Mouse (Mus musculus): Measurements from ENCODE around the gene Tdg. TPM values are rescaled to one million over a fixed set of nuclear protein-coding genes. Genes with fewer than 3 reads are reported as not detected.
"Not testable (repeated sequence)": the region's sequence is repeated elsewhere in the genome, so short reads cannot be mapped to it uniquely, and the experiment has no call there.

Gene Tdg
- polyA plus RNA-seq (2014; fragmentation: Nextera tagmentation; extraction: Ambion mirVana) = 340 and 352 TPM in 2 replicates

DNA sequence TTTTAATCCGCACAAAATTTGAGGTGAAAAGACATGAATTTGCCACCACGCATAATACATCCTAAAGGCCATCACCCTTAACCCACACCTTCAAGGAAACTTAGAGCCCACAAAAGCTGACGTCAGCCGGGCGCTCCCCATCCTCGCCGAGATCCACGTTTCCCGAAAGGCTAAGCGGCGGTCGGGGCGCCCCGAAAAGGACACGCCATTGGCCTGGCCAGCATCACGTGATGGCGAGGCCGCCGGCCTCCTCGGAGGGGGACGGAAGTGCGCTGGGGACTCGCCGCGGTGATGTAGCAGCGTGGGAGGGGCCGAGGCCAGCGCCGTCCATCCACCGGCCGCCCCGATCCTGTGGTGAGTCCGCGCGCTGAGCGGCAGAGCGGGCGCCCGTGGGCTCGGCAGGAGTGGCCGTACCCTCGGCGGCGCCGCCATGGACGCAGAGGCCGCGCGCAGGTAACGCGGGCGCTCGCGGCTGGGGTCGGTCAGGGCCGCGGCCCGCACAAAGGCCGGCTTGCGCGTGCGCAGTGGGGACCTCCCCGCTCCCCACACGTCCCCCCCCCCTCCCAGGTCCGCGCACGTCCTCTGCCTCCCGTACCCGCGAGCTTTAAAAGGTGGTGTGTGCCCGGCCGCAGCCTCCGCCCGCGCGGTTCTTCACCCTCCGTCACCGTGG is at the start of gene Tdg:
Tdg (plus strand) TSS at position 243 of the 670 bp plus-strand sequence.
- H3K36me3 ChIP-seq (ENCODE audit: control insufficient read depth, insufficient read depth, low read length); H3K9me3 ChIP-seq (ENCODE audit: control insufficient read depth, low read length); H3K27me3 ChIP-seq (ENCODE audit: control insufficient read depth, insufficient read depth, low read length): not testable (repeated sequence)
- H3K27ac ChIP-seq (ENCODE audit: low read depth, low read length) = peak within 1 kb of the TSS; percentile 71
- DNase-seq (ENCODE audit: low spot score, missing footprints) = peak; percentile 98
- peak; percentile 98 for ATAC-seq (ENCODE audit: low FRiP score)
- peak within 1 kb of the TSS; percentile 65 for H3K4me3 ChIP-seq (ENCODE audit: low read depth, low read length)
- peak within 1 kb of the TSS; percentile 86 for H3K9ac ChIP-seq (ENCODE audit: low read length)
- WGBS = under 1% methylated on average over 63 of the region's 78 CpGs
- peak within 1 kb of the TSS; percentile 88 for H3K4me2 ChIP-seq
- peaks cover 12% of the 10 kb centered on the region for H3K4me1 ChIP-seq (ENCODE audit: control insufficient read depth, insufficient read depth, low read length)

DNA sequence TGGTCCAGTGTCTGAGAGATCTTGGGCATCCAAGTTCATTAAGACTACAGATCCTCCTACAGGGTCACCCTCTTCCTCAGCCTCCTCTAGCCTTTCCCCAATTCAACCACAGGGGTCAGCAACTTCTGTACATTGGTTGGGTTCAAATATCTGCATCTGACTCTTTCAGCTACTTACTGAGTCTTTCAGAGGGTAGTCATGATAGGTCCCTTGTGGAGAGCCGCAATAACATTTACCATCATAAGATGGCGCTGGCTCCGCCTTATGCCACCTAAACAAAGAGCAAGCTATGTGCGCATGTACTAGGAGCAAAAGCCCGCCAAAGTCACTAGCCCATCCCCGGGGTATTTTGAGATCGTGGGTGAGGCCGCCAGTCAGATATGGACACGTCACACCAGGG is 40.0 kb upstream of the Tdg start:
- H3K9me3 ChIP-seq (ENCODE audit: control insufficient read depth, low read length); H3K4me2 ChIP-seq; H3K4me3 ChIP-seq (ENCODE audit: low read depth, low read length); H3K27me3 ChIP-seq (ENCODE audit: control insufficient read depth, insufficient read depth, low read length); H3K36me3 ChIP-seq (ENCODE audit: control insufficient read depth, insufficient read depth, low read length); H3K9ac ChIP-seq (ENCODE audit: low read length); H3K4me1 ChIP-seq (ENCODE audit: control insufficient read depth, insufficient read depth, low read length); ATAC-seq (ENCODE audit: low FRiP score); H3K27ac ChIP-seq (ENCODE audit: low read depth, low read length); DNase-seq (ENCODE audit: low spot score, missing footprints): not testable (repeated sequence)
- WGBS = 83% methylated on average over 9 of the region's 9 CpGs

DNA sequence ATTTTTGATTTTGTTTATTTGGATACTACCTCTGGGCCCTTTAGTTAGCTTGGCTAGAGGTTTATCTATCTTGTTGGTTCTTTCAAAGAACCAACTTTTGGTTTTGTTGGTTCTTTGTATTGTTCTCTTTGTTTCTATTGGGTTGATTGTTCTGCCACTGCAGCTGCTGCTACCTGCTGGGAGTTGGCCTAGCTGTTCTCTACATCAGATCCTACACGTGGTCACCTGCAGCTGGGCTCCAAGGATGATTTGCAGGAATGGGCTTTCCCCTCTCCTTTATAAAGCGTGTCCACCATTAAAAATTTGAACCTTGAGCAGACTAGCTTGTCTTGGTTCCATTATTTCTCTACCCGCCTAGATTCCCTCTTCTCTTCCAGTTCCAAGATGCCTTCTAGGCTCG is 35.2 kb upstream of the Tdg start:
- not testable (repeated sequence) for DNase-seq (ENCODE audit: low spot score, missing footprints); H3K4me1 ChIP-seq (ENCODE audit: control insufficient read depth, insufficient read depth, low read length); H3K9ac ChIP-seq (ENCODE audit: low read length); H3K36me3 ChIP-seq (ENCODE audit: control insufficient read depth, insufficient read depth, low read length); H3K27ac ChIP-seq (ENCODE audit: low read depth, low read length); ATAC-seq (ENCODE audit: low FRiP score); H3K27me3 ChIP-seq (ENCODE audit: control insufficient read depth, insufficient read depth, low read length); H3K4me2 ChIP-seq; H3K9me3 ChIP-seq (ENCODE audit: control insufficient read depth, low read length); H3K4me3 ChIP-seq (ENCODE audit: low read depth, low read length)
- 64% methylated on average over 4 of the region's 4 CpGs for WGBS

DNA sequence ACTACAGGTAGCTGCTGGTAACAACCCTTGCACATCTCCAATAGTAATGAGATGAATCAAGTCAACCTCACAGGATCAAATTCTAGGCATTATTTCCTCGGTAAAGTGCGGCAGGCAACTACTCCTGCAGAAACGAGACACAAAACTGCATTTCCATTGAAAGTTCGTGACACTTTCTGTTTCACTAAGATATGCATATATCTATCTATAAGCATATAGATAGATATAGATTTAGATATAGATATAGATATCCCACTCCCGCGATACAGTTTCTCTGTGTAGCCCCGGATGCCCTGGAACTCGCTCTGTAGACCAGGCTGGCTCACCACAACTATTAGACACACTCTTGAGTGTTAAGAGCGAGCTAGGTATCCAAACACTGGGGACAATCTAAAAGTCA is 7.4 kb upstream of the Tdg start:
- Histone ChIP-seq H3K9me3 (ENCODE audit: control insufficient read depth, low read length) (no peaks in the 10 kb centered on the region), H3K4me2 (peak overlapping the region; percentile 52), H3K27ac (ENCODE audit: low read depth, low read length) (no peak overlapping the region), H3K27me3 (ENCODE audit: control insufficient read depth, insufficient read depth, low read length) (no peaks in the 10 kb centered on the region), H3K36me3 (ENCODE audit: control insufficient read depth, insufficient read depth, low read length) (no peaks in the 10 kb centered on the region), H3K9ac (ENCODE audit: low read length) (peak overlapping the region; percentile 89), H3K4me1 (ENCODE audit: control insufficient read depth, insufficient read depth, low read length) (peaks cover 4% of the 10 kb centered on the region; the same call in 1 of the 2 replicates), H3K4me3 (ENCODE audit: low read depth, low read length) (peak overlapping the region; percentile 64)
- DNase-seq (ENCODE audit: low spot score, missing footprints) (no peak), ATAC-seq (ENCODE audit: low FRiP score) (peak; percentile 18; the same call in 1 of the 2 replicates)
- WGBS = 33% methylated on average over 9 of the region's 9 CpGs

DNA sequence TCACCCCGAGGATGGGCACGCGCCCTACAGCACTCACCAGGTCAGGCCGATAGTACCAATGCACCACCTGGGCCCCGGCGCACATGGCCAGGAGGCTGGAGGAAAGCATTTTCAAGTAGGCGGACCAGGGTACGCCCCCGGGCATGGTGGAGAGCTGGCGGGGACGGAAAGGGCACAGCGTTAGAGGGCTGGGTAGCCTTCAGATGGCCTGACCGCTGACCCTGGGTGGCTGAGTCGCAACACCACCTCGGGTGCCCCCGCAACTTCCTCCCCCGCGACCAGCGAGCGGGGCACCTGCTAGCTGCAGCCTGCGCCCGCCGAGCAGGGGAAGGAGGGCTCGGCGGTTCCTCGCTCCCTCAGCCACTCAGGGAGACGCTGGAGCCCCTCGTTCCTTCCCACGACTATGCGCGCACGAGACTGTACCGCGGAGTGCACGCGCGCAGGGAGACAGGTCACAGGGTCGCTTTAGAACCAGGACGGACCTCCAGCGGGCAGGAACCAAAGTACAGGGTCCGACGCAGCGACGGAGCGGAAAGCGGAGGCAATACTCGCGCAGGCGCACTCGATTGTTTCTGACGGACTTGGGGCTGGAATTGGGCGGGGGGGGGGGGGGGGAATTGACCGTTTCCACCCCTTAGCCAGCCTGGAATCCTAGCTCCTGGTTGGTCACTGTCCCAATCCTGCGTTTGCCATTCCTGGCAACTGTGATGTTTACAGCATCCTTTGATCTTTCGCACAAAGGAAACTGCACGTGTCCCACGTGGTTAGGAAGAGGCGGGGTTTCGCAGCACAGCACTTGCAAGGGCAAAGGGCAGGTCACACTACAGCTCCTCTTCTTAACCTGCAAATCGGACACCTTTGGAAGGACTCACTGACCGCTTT is 6.7 kb upstream of the Tdg start, which contains the start of gene 1190007I07Rik:
1190007I07Rik (minus strand) TSS at position 558 of the 882 bp plus-strand sequence.
- Histone ChIP-seq H3K4me2 (peak within 1 kb of the TSS; percentile 52), H3K4me1 (ENCODE audit: control insufficient read depth, insufficient read depth, low read length) (peaks cover 4% of the 10 kb centered on the region; the same call in 1 of the 2 replicates), H3K36me3 (ENCODE audit: control insufficient read depth, insufficient read depth, low read length) (no peaks in the 10 kb centered on the region), H3K4me3 (ENCODE audit: low read depth, low read length) (peak within 1 kb of the TSS; percentile 64), H3K27ac (ENCODE audit: low read depth, low read length) (peak within 1 kb of the TSS; percentile 57), H3K9me3 (ENCODE audit: control insufficient read depth, low read length) (no peaks in the 10 kb centered on the region), H3K9ac (ENCODE audit: low read length) (peak within 1 kb of the TSS; percentile 89), H3K27me3 (ENCODE audit: control insufficient read depth, insufficient read depth, low read length) (no peaks in the 10 kb centered on the region)
- ATAC-seq (ENCODE audit: low FRiP score) (peak; percentile 93), DNase-seq (ENCODE audit: low spot score, missing footprints) (peak; percentile 99)
- WGBS = under 1% methylated on average over 56 of the region's 61 CpGs

DNA sequence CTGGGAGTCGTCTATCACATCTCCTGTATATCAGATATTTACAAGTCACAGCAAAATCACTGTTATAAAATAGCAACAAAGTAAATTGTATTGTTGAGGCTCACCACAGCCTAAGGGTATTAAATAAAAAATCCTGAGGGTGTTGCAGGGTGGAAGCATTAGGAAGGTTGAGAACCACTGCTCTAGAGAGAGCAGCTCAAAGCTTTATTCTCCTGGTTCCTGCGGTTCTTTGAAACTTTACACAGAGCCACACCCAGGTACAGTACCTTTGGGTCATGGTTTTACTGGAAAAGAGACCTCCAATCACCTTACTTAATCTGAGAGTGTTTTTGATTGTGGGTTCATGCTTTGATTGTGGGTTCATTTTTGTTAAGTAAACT is 6.1 kb upstream of the Tdg start:
- Histone ChIP-seq H3K4me2 (peak overlapping the region; percentile 52), H3K4me3 (ENCODE audit: low read depth, low read length) (peak overlapping the region; percentile 64), H3K9ac (ENCODE audit: low read length) (peak overlapping the region; percentile 89), H3K27ac (ENCODE audit: low read depth, low read length) (peak overlapping the region; percentile 57)
- not testable (repeated sequence) for H3K27me3 ChIP-seq (ENCODE audit: control insufficient read depth, insufficient read depth, low read length); H3K4me1 ChIP-seq (ENCODE audit: control insufficient read depth, insufficient read depth, low read length); H3K36me3 ChIP-seq (ENCODE audit: control insufficient read depth, insufficient read depth, low read length); ATAC-seq (ENCODE audit: low FRiP score); DNase-seq (ENCODE audit: low spot score, missing footprints); H3K9me3 ChIP-seq (ENCODE audit: control insufficient read depth, low read length)
- WGBS = 6% methylated on average over 2 of the region's 2 CpGs

DNA sequence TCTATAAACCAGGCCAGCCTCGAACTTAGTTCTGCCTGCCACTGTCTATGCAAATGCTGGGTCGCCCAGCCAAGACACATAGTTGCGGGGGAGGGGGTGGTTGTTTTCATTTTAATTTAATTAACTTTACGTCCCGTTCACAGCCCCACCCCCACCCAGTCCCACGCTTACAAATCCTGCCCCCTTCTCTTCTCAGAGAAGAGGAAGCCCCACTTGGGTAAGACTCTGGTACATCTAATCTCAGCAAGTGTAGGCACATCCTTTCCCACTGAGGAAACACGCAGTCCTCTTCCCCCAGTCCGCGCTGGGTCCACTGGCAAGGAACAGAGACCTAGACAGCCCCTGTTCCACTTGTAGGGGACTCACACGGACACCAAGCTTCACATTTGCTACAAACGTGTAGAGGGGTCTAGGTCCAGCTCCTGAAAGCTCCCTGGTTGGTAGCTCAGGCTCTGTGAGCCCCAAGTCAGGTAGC is 480 bp upstream of the Tdg start:
- Histone ChIP-seq H3K4me1 (ENCODE audit: control insufficient read depth, insufficient read depth, low read length) (peaks cover 12% of the 10 kb centered on the region), H3K27ac (ENCODE audit: low read depth, low read length) (peak overlapping the region; percentile 71), H3K36me3 (ENCODE audit: control insufficient read depth, insufficient read depth, low read length) (peaks cover 6% of the 10 kb centered on the region; the same call in 1 of the 2 replicates), H3K9me3 (ENCODE audit: control insufficient read depth, low read length) (no peaks in the 10 kb centered on the region; the same call in 1 of the 2 replicates), H3K27me3 (ENCODE audit: control insufficient read depth, insufficient read depth, low read length) (no peaks in the 10 kb centered on the region), H3K4me2 (peak overlapping the region; percentile 88), H3K4me3 (ENCODE audit: low read depth, low read length) (peak overlapping the region; percentile 65), H3K9ac (ENCODE audit: low read length) (peak overlapping the region; percentile 86)
- ATAC-seq (ENCODE audit: low FRiP score) (peak; percentile 66), DNase-seq (ENCODE audit: low spot score, missing footprints) (no peak)
- WGBS = 6% methylated on average over 11 of the region's 11 CpGs

DNA sequence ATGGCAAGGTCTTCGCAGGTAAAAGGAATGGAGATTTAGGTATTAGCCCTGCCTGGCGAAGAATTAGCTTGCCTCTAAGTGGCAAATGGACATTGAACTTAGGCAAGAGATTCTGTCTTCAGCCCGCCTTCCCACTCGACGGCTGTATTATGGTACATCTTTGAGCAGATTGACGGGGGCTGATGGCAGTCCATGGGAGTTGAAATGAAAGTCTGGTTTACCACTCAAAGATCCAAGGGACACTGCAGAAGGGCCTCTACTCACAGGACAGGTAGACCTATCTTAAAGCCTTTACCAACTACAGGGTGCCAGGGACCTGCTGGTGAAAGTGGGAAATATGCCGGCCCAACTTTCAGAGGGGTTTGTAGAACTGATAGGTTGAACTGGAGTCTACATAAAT is 869 bp downstream of the Tdg start:
- Histone ChIP-seq H3K27ac (ENCODE audit: low read depth, low read length) (no peak overlapping the region), H3K4me2 (peak overlapping the region; percentile 67)
- peak; percentile 87 for DNase-seq (ENCODE audit: low spot score, missing footprints)

More for the DNA sequence above, 869 bp downstream of the Tdg start:
- 22% methylated on average over 7 of the region's 7 CpGs for WGBS
- peaks cover 12% of the 10 kb centered on the region for H3K4me1 ChIP-seq (ENCODE audit: control insufficient read depth, insufficient read depth, low read length)
- peaks cover 6% of the 10 kb centered on the region; the same call in 1 of the 2 replicates for H3K36me3 ChIP-seq (ENCODE audit: control insufficient read depth, insufficient read depth, low read length)
- no peak for ATAC-seq (ENCODE audit: low FRiP score)
- peak overlapping the region; percentile 86 for H3K9ac ChIP-seq (ENCODE audit: low read length)
- peak overlapping the region; percentile 65 for H3K4me3 ChIP-seq (ENCODE audit: low read depth, low read length)
- no peaks in the 10 kb centered on the region for H3K27me3 ChIP-seq (ENCODE audit: control insufficient read depth, insufficient read depth, low read length)
- no peaks in the 10 kb centered on the region; the same call in 1 of the 2 replicates for H3K9me3 ChIP-seq (ENCODE audit: control insufficient read depth, low read length)

Measured in midbrain, embryonic 11.5 days (tissue).